Mouse (Mus musculus) midbrain, embryonic 10.5 days (tissue): Measurements from ENCODE around the gene Nrxn2. TPM values are rescaled to one million over a fixed set of nuclear protein-coding genes. Genes with fewer than 3 reads are reported as not detected.

Experiments used
- microRNA-seq: library from miRNA; unstranded; fragments of <30 nt; microRNA quantifications from one replicate; pipeline ENCODE4, GENCODE M21; 2017
- polyA plus RNA-seq: library from polyadenylated mRNA; unstranded; fragments of >200 nt; fragmentation: Nextera tagmentation; extraction: Ambion mirVana; gene quantifications from 2 replicates; pipeline ENCODE4 v1.2.1, GENCODE M21; 2016

The Nrxn2 gene
- polyA plus RNA-seq, 1 experiment from 2014 or later = 5.1 TPM

Small RNAs within 50 kb of the gene (microRNA-seq; reads per million reads assigned to microRNA genes)
- gene Gm26460 = not detected

Other genes with a start within 250 kb of the Nrxn2 start
- gene Majin, start 234.3 kb upstream of the Nrxn2 start, polyA plus RNA-seq = not detected in 2 replicates
- not detected in 2 replicates for gene Gpha2, start 192.4 kb upstream of the Nrxn2 start, polyA plus RNA-seq
- 31.7 and 42.8 TPM in 2 replicates for gene Ppp2r5b, start 182.9 kb upstream of the Nrxn2 start, polyA plus RNA-seq
- gene Atg2a, start 177.1 kb upstream of the Nrxn2 start, polyA plus RNA-seq = 10.1 and 13.4 TPM in 2 replicates
- 81.6 and 93.5 TPM in 2 replicates for gene Ehd1, start 142.0 kb upstream of the Nrxn2 start, polyA plus RNA-seq
- 0.11 and 0.15 TPM in 2 replicates for gene Cdc42bpg, start 112.3 kb upstream of the Nrxn2 start, polyA plus RNA-seq
- gene Men1, start 83.8 kb upstream of the Nrxn2 start, polyA plus RNA-seq = 124 and 128 TPM in 2 replicates
- 11.3 and 13.8 TPM in 2 replicates for gene Map4k2, start 77.6 kb upstream of the Nrxn2 start, polyA plus RNA-seq
- 189 and 194 TPM in 2 replicates for gene Sf1, start 55.0 kb upstream of the Nrxn2 start, polyA plus RNA-seq
- gene Pygm, start 34.3 kb upstream of the Nrxn2 start, polyA plus RNA-seq = 2.1 and 2.7 TPM in 2 replicates
- 13.5 and 16.3 TPM in 2 replicates for gene Rasgrp2, start 19.4 kb upstream of the Nrxn2 start, polyA plus RNA-seq
- gene Slc22a12, start 124.3 kb downstream of the Nrxn2 start, polyA plus RNA-seq = not detected in 2 replicates